Mouse (Mus musculus): ENCODE results near the gene Magi1.

Magi1 gene

DNA sequence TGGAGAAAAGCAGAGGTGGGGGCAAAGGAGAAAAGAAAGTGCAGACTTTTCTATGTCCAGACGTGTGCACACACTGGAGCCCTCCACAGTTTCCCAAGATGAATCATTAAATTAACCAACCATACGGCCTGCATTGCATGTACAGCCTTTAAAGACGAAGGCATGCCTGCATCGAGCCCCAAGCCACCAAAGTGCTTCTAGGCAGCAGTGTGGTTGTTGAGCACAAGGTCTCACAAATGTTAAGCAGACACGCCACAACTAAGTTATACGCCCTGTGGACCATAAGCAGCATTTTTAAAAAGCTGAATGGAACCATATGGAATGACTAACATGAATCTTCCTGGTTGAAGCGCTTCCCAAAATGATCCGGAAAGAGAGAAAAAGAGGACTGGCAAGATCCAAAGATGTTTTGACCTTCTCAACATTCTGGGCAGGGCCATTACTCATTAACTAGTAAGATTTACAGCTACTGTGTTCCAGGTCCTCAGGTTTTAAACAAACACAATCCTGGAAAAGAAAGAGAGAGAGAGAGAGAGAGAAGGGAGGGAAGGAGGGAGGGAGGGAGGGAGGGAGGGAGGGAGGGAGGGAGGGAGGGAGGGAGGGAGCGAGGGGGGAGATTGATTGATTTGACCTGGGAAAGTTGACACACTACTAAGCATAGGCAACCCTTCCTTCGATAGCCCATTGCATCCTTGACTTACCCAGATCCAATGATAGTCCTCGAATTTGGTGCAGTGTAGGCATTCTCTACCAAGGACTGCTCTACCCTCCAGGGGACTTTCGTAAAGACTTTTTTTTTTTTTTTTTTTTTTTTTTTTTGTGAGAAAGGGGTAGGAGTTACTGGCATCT lies 26.5 kb downstream of the Magi1 start:
- DNase-seq: no peak

- DNase-seq: no peak
Observed at GRCm38 (mm10) chr6:94253943-94254342, 29.8 kb downstream of the Magi1 start.

- no peak for DNase-seq
Observed at GRCm38 (mm10) chr6:94251358-94251945, 32.3 kb downstream of the Magi1 start.

DNA sequence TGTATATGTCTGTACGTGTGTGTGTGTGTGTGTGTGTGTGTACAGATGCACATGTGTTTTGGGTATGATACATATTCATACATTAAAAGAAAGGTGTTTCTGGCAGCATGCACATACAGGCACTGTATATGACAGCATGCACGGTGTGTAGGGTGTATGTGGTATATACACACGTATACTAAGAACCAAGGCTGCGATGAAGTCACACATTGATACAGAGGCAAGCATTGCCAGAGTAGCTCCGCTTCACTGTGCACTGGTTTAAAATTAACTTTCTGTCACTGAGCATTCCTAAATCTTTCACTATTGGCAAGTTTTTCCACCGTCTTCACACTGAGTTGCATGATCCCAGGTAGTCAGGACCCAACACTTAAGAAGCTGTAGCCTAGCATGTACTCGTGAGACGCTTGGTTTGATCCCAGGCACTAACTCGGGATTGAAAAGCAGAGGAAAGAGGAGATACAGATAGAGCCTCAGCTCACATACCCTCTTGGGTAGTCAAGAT lies 34.4 kb downstream of the Magi1 start:
- DNase-seq: no peak

DNA sequence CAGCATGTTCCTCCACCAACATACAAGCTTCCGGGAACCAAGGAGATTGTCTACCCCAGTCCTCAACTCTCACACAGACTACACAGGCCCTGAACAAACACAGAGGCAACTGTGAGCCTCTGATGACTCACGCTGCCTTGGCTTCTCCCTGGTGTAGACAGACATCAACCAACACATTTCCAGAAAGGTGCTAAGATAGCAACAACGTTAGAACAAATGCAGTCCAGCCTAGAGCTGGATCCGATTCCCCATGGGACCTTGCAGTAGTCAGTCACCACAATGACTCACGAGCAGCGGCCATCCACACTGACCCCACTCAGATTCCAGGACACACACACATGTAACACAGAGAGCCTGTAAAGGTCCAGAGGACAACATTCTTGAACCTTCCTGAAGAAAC lies 42.5 kb downstream of the Magi1 start:
- no peak for DNase-seq

DNA sequence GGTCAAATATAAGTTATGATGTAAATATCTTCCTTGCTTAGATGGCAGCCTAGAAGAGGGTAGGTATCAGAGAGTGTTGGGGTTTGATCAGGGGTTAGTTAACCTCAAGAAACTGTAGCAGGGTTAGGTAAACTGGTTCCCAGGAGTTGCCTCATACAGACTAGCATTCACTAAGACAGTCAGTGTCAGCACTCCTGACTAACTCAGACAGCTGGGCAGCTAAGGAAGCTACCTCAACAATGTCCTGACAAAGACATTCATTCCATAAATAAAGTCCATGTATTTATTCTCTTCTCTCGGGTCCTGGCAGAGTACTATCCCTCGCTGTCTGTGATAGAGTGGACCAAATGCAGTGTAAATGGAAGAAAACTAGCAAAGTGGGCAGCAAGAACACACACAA lies 45.1 kb downstream of the Magi1 start:
- no peak for DNase-seq

- DNase-seq: no peak
Observed at GRCm38 (mm10) chr6:94236899-94237298, 46.8 kb downstream of the Magi1 start.

GRCm38 (mm10) chr6:94232243-94232785 lies 51.4 kb downstream of the Magi1 start:
- no peak for DNase-seq

GRCm38 (mm10) chr6:94231831-94232230 lies 51.9 kb downstream of the Magi1 start:
- DNase-seq: no peak

GRCm38 (mm10) chr6:94231367-94231766 lies 52.4 kb downstream of the Magi1 start:
- DNase-seq: no peak

DNA sequence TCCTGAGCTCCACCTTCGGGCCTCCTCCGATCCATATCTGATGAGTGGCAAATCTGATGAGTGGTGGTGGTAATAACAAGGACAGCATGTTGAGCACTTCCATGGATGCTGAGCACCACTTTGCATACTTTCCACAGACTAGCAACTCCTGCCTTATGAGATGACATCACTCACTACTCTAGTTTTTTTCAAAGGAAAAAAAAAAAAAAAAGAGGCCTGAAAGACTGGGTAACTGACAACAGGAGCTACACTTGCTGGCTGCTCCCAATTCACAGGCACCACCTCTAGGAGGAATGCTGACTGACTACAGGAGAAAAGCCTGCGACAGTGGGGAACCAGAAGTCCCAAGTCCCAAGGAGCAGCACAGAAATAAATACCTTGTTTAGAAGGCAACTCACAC lies 52.8 kb downstream of the Magi1 start:
- no peak for DNase-seq

DNA sequence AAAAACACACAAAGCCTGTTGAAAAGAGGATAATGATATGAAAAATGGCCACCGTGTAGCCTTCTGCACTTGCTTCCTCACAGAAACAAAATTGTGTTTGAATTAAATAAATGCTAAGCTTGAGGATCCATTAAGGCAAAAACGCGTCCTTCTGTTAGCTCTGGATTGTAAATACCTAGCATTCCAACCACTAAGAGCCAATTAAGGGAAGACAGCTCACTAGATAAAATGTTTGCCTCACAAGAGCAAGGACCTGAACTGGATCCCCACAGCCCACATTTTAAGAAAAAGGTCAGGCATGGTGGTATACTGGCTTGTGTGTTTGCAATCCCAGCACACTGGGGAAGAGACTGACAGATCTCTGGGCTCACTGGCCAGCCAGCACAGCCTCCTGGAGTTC lies 53.6 kb downstream of the Magi1 start:
- DNase-seq: no peak

DNA sequence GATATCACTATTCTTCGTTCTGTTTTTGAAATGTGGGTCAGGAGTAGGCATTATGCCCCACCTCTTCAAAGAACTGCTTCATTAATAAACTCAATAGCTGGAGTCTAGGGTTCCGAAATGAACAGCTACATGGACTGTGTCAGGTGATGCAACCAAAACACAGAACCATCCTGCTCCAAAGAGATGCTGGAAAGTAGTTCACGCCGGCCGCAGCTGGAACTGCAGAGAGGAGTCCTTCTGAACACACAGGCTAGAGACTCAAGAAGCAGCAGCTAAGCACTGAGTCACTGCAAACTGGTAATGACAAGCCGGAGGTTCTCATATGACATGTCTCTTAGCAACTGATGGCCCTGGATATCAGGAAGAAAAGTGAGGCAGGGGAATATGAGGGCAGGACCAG lies 57.5 kb downstream of the Magi1 start:
- DNase-seq: no peak

- DNase-seq: no peak
Observed at GRCm38 (mm10) chr6:94225832-94226231, 57.9 kb downstream of the Magi1 start.

- no peak for DNase-seq
Observed at GRCm38 (mm10) chr6:94225091-94225490, 58.6 kb downstream of the Magi1 start.

- no peak for DNase-seq
Observed at GRCm38 (mm10) chr6:94222253-94222652, 61.5 kb downstream of the Magi1 start.

DNA sequence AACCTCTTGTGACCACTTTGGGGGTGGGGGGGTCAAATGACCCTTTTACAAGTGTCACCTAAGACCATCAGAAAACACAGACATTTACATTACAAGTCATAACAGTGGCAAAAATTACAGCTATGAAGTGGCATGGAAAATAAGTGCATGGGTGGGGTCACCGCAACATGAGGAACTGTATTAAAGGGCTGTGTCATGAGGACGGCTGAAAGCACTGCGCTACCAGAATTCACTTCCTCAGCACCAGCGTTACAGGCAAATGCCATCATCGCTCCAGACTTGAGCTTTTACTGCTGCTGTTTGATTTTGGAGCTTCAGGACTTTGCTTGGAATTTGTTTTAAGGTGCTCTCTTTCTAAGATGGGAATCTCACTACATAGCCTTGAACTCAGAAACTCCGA lies 62.0 kb downstream of the Magi1 start:
- DNase-seq: no peak

- no peak for DNase-seq
Observed at GRCm38 (mm10) chr6:94218076-94218475, 65.6 kb downstream of the Magi1 start.

- DNase-seq: no peak
Observed at GRCm38 (mm10) chr6:94215834-94216233, 67.9 kb downstream of the Magi1 start.

DNA sequence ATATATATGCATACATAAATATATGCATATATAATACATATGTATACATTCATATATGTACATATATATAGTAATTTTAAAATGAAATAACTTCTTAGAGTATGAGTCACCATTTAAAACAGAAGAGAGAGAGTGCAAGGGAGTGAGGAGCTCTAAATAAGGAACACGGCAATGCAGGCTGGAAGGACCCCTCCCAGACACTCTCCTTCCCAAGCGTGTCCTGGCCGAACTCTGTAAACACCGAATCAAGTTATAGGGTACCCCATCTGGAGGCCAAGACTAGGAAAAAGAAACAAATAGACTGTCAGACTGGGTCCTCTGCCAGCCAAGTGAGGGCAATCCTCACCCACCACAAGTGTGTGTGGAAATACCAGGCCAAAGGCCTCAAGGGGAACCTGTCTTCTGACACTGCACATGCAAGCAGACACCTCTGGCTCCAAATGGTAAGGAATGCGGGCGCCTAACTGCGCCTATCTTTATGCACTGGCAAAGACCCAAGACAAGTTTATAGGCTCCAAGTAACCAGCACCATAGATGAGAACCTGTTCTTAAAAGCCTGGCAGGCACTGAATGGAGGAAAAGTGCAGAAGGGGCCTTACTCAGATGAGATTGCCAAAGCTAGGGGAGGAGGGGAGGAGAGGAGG lies 68.7 kb downstream of the Magi1 start:
- DNase-seq: no peak

DNA sequence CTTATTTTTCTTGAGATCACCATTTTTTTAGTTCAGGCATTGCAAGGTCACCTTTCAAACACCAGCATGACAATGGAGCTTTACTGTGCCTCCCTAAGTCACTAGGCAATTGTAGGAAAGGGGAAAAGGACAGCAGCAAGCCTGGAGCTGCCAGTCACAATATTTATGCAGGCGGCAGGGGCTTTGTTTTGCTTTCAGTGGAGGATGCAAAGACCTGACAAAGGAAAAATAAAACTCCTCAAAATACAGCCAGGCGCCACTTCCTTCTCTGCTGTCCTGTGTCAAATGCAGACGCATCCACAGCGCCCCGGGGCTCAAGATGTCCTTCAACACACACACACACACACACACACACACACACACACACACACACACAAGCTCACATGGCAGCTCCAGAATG lies 77.8 kb downstream of the Magi1 start:
- DNase-seq: no peak

- no peak for DNase-seq
Observed at GRCm38 (mm10) chr6:94203642-94204145, 80.0 kb downstream of the Magi1 start.

GRCm38 (mm10) chr6:94201940-94202339 lies 81.8 kb downstream of the Magi1 start:
- no peak for DNase-seq

All from thymus, postnatal 25 days (tissue).